Mouse (Mus musculus) brain, adult 10 weeks (tissue): ENCODE results near the gene Agtr2. TPM values are rescaled to one million over a fixed set of nuclear protein-coding genes. Genes with fewer than 3 reads are reported as not detected.

Source experiments
- polyA plus RNA-seq: library from polyadenylated mRNA; stranded (reverse); fragments of 350-450 nt; fragmentation: Illumina TruSeq; extraction: RNeasy Lipid Tissue Mini Kit (QIAGEN cat#74804); gene quantifications from one replicate; pipeline ENCODE4 v1.2.3, GENCODE M21; 2015; ENCODE audit warnings: low read depth, low replicate concordance

Agtr2 gene
- polyA plus RNA-seq, result 0.77 TPM

DNA sequence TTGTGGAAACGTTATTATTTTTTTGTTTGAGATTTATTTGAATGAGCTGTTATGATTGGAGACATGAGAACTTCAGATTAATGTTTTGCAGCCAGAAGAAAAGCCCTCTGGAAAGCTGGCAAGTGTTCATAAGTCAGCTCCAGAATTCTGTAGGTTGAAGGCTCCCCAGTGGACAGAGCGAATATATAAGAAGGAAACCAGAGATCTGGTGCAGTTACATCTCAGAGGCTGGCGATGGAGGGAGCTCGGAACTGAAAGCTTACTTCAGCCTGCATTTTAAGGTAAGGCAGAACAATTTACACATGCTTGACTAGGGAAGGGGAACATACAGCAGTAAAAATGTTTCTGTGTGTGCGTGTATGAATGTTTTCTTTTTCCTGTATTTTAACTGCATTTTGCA is at the start of gene Agtr2:
Gene Agtr2 (plus strand): TSS at position 131 of the 400 bp plus-strand sequence.

Other genes with a start within 250 kb of the Agtr2 start
- not detected for gene Slc6a14, start 230.4 kb downstream of the Agtr2 start, polyA plus RNA-seq